Mouse (Mus musculus): ENCODE data around the gene Haus8. TPM values are rescaled to one million over a fixed set of nuclear protein-coding genes. Genes with fewer than 3 reads are reported as not detected.
"Not testable (repeated sequence)": the region's sequence is repeated elsewhere in the genome, so short reads cannot be mapped to it uniquely, and the experiment has no call there.

Gene Haus8
- polyA plus RNA-seq (2016; fragmentation: Nextera tagmentation; extraction: Ambion mirVana) = 60.1 and 62.8 TPM in 2 replicates

- Histone ChIP-seq H3K27me3 (replicated peaks) (no peaks in the 10 kb centered on the region), H3K27ac (peak within 1 kb of the TSS; percentile 93), H3K9me3 (replicated peaks) (no peaks in the 10 kb centered on the region), H3K4me3 (peak within 1 kb of the TSS; percentile 91), H3K4me1 (peaks cover 60% of the 10 kb centered on the region), H3K36me3 (peaks cover 43% of the 10 kb centered on the region), H3K9ac (peak within 1 kb of the TSS; percentile 93), H3K4me2 (peak within 1 kb of the TSS; percentile 88)
- under 1% methylated on average over 84 of the region's 84 CpGs for WGBS (ENCODE audit: insufficient replicate concordance)
- peak; percentile 95 for ATAC-seq
Observed at GRCm38 (mm10) chr8:71272286-71273150, at the start of gene Haus8, which contains the start of gene Myo9b. Haus8 (minus strand) TSS chr8:71272934. Myo9b (plus strand) TSS chr8:71272714.

- H3K9me3 ChIP-seq (replicated peaks); H3K4me2 ChIP-seq; H3K27ac ChIP-seq; H3K4me3 ChIP-seq; H3K27me3 ChIP-seq (replicated peaks); H3K9ac ChIP-seq: not testable (repeated sequence)
- Histone ChIP-seq H3K4me1 (peaks cover 43% of the 10 kb centered on the region), H3K36me3 (peaks cover 82% of the 10 kb centered on the region)
- 53% methylated on average over 2 of the region's 2 CpGs for WGBS (ENCODE audit: insufficient replicate concordance)
- peak; percentile 48; the same call in 1 of the 2 replicates for ATAC-seq
Observed at GRCm38 (mm10) chr8:71319760-71320159, 47.0 kb upstream of the Haus8 start.

GRCm38 (mm10) chr8:71318610-71319009 is 45.9 kb upstream of the Haus8 start:
- H3K4me2 ChIP-seq; H3K9ac ChIP-seq; H3K9me3 ChIP-seq (replicated peaks); H3K4me3 ChIP-seq; ATAC-seq; H3K27ac ChIP-seq; H3K27me3 ChIP-seq (replicated peaks): not testable (repeated sequence)
- 83% methylated on average over 5 of the region's 5 CpGs for WGBS (ENCODE audit: insufficient replicate concordance)
- Histone ChIP-seq H3K4me1 (peaks cover 54% of the 10 kb centered on the region), H3K36me3 (peaks cover 71% of the 10 kb centered on the region)

- Histone ChIP-seq H3K4me2 (no peak overlapping the region), H3K4me1 (peaks cover 75% of the 10 kb centered on the region), H3K9me3 (replicated peaks) (no peaks in the 10 kb centered on the region), H3K4me3 (no peak overlapping the region), H3K27me3 (replicated peaks) (no peaks in the 10 kb centered on the region), H3K36me3 (peaks cover 50% of the 10 kb centered on the region), H3K27ac (peak overlapping the region; percentile 49), H3K9ac (peak overlapping the region; percentile 5; the same call in 1 of the 2 replicates)
- ATAC-seq = peak; percentile 55; the same call in 1 of the 2 replicates
Observed at GRCm38 (mm10) chr8:71316486-71317031, 43.8 kb upstream of the Haus8 start.

GRCm38 (mm10) chr8:71315972-71316371 is 43.2 kb upstream of the Haus8 start:
- ATAC-seq = no peak
- Histone ChIP-seq H3K9ac (0 out of 2 replicates have a peak overlapping the region, but pooled peaks have one; percentile 5), H3K4me1 (peaks cover 81% of the 10 kb centered on the region), H3K4me2 (no peak overlapping the region), H3K36me3 (peaks cover 44% of the 10 kb centered on the region), H3K27ac (peak overlapping the region; percentile 49), H3K4me3 (no peak overlapping the region), H3K27me3 (replicated peaks) (no peaks in the 10 kb centered on the region), H3K9me3 (replicated peaks) (no peaks in the 10 kb centered on the region)
- WGBS (ENCODE audit: insufficient replicate concordance) = 74% methylated on average over 5 of the region's 5 CpGs

GRCm38 (mm10) chr8:71313951-71314350 is 41.2 kb upstream of the Haus8 start:
- peak; percentile 89 for ATAC-seq
- H3K9ac ChIP-seq = peak overlapping the region; percentile 60

GRCm38 (mm10) chr8:71312700-71313099 is 40.0 kb upstream of the Haus8 start:
- Histone ChIP-seq H3K27me3 (replicated peaks) (no peaks in the 10 kb centered on the region), H3K4me3 (no peak overlapping the region), H3K4me1 (peaks cover 76% of the 10 kb centered on the region), H3K27ac (peak overlapping the region; percentile 91), H3K9ac (no peak overlapping the region), H3K4me2 (no peak overlapping the region), H3K36me3 (peaks cover 26% of the 10 kb centered on the region), H3K9me3 (replicated peaks) (no peaks in the 10 kb centered on the region)
- peak; percentile 16; the same call in 1 of the 2 replicates for ATAC-seq
- 66% methylated on average over 1 of the region's 1 CpGs for WGBS (ENCODE audit: insufficient replicate concordance)

More at GRCm38 (mm10) chr8:71313951-71314350, 41.2 kb upstream of the Haus8 start:
- peak overlapping the region; percentile 91 for H3K27ac ChIP-seq
- 32% methylated on average over 2 of the region's 2 CpGs for WGBS (ENCODE audit: insufficient replicate concordance)
- H3K9me3 ChIP-seq (replicated peaks) = no peaks in the 10 kb centered on the region
- peak overlapping the region; percentile 61 for H3K4me2 ChIP-seq
- H3K27me3 ChIP-seq (replicated peaks) = no peaks in the 10 kb centered on the region
- H3K4me1 ChIP-seq = peaks cover 78% of the 10 kb centered on the region
- H3K36me3 ChIP-seq = peaks cover 37% of the 10 kb centered on the region
- peak overlapping the region; percentile 3; the same call in 1 of the 2 replicates for H3K4me3 ChIP-seq

- peaks cover 66% of the 10 kb centered on the region for H3K4me1 ChIP-seq
- ATAC-seq = no peak
- no peak overlapping the region for H3K27ac ChIP-seq
Observed at GRCm38 (mm10) chr8:71310446-71310845, 37.7 kb upstream of the Haus8 start.

GRCm38 (mm10) chr8:71307913-71308312 is 35.2 kb upstream of the Haus8 start:
- no peak for ATAC-seq
- no peak overlapping the region for H3K4me2 ChIP-seq
- H3K9me3 ChIP-seq (replicated peaks) = no peaks in the 10 kb centered on the region
- H3K4me1 ChIP-seq = peaks cover 42% of the 10 kb centered on the region
- H3K36me3 ChIP-seq = peaks cover 25% of the 10 kb centered on the region
- H3K27ac ChIP-seq = no peak overlapping the region
- H3K9ac ChIP-seq = no peak overlapping the region
- WGBS (ENCODE audit: insufficient replicate concordance) = 75% methylated on average over 4 of the region's 4 CpGs
- H3K27me3 ChIP-seq (replicated peaks) = no peaks in the 10 kb centered on the region
- no peak overlapping the region for H3K4me3 ChIP-seq

More at GRCm38 (mm10) chr8:71310446-71310845, 37.7 kb upstream of the Haus8 start:
- no peaks in the 10 kb centered on the region for H3K9me3 ChIP-seq (replicated peaks)
- 62% methylated on average over 6 of the region's 6 CpGs for WGBS (ENCODE audit: insufficient replicate concordance)
- no peak overlapping the region for H3K9ac ChIP-seq
- no peak overlapping the region for H3K4me2 ChIP-seq
- H3K36me3 ChIP-seq = peaks cover 5% of the 10 kb centered on the region
- H3K4me3 ChIP-seq = no peak overlapping the region
- no peaks in the 10 kb centered on the region for H3K27me3 ChIP-seq (replicated peaks)

GRCm38 (mm10) chr8:71307371-71307770 is 34.6 kb upstream of the Haus8 start:
- ATAC-seq = no peak
- H3K9ac ChIP-seq = no peak overlapping the region
- H3K27me3 ChIP-seq (replicated peaks) = no peaks in the 10 kb centered on the region
- peaks cover 38% of the 10 kb centered on the region for H3K4me1 ChIP-seq
- WGBS (ENCODE audit: insufficient replicate concordance) = 39% methylated on average over 1 of the region's 1 CpGs
- no peak overlapping the region for H3K4me3 ChIP-seq
- peaks cover 31% of the 10 kb centered on the region for H3K36me3 ChIP-seq
- no peak overlapping the region for H3K4me2 ChIP-seq
- H3K9me3 ChIP-seq (replicated peaks) = no peaks in the 10 kb centered on the region
- H3K27ac ChIP-seq = no peak overlapping the region

- 48% methylated on average over 1 of the region's 1 CpGs for WGBS (ENCODE audit: insufficient replicate concordance)
- Histone ChIP-seq H3K36me3 (peaks cover 41% of the 10 kb centered on the region), H3K9me3 (replicated peaks) (no peaks in the 10 kb centered on the region), H3K4me2 (no peak overlapping the region), H3K27me3 (replicated peaks) (no peaks in the 10 kb centered on the region), H3K4me1 (peaks cover 26% of the 10 kb centered on the region), H3K4me3 (no peak overlapping the region), H3K9ac (no peak overlapping the region), H3K27ac (no peak overlapping the region)
- ATAC-seq = no peak
Observed at GRCm38 (mm10) chr8:71305988-71306387, 33.3 kb upstream of the Haus8 start.

- H3K4me2 ChIP-seq = no peak overlapping the region
- no peaks in the 10 kb centered on the region for H3K27me3 ChIP-seq (replicated peaks)
- ATAC-seq = no peak
- H3K27ac ChIP-seq = no peak overlapping the region
- no peaks in the 10 kb centered on the region for H3K9me3 ChIP-seq (replicated peaks)
- no peak overlapping the region for H3K9ac ChIP-seq
- peaks cover 52% of the 10 kb centered on the region for H3K36me3 ChIP-seq
- no peak overlapping the region for H3K4me3 ChIP-seq
- WGBS (ENCODE audit: insufficient replicate concordance) = 80% methylated on average over 1 of the region's 1 CpGs
- H3K4me1 ChIP-seq = peaks cover 24% of the 10 kb centered on the region
Observed at GRCm38 (mm10) chr8:71303632-71304031, 30.9 kb upstream of the Haus8 start.

Data from liver, embryonic 12.5 days (tissue).